Mouse (Mus musculus) adrenal gland, postnatal 14 days (tissue): ENCODE results near the gene Hes7. TPM values are rescaled to one million over a fixed set of nuclear protein-coding genes. Genes with fewer than 3 reads are reported as not detected.
A peak's percentile ranks its signal among the peaks of the same experiment; 100 is the strongest.
"Not testable (repeated sequence)": the region's sequence is repeated elsewhere in the genome, so short reads cannot be mapped to it uniquely, and the experiment has no call there.

Experiments
- DNase-seq: peaks from one replicate; pipeline ENCODE4 v3.0.0; 2021; ENCODE audit warnings: mixed read lengths
- total RNA-seq: library from RNA; stranded (reverse); gene quantifications from 2 replicates; pipeline ENCODE4 v1.2.3, GENCODE M21; 2021

The Hes7 gene
- total RNA-seq, 1 experiment from 2014 or later, result 0.37 TPM

DNA sequence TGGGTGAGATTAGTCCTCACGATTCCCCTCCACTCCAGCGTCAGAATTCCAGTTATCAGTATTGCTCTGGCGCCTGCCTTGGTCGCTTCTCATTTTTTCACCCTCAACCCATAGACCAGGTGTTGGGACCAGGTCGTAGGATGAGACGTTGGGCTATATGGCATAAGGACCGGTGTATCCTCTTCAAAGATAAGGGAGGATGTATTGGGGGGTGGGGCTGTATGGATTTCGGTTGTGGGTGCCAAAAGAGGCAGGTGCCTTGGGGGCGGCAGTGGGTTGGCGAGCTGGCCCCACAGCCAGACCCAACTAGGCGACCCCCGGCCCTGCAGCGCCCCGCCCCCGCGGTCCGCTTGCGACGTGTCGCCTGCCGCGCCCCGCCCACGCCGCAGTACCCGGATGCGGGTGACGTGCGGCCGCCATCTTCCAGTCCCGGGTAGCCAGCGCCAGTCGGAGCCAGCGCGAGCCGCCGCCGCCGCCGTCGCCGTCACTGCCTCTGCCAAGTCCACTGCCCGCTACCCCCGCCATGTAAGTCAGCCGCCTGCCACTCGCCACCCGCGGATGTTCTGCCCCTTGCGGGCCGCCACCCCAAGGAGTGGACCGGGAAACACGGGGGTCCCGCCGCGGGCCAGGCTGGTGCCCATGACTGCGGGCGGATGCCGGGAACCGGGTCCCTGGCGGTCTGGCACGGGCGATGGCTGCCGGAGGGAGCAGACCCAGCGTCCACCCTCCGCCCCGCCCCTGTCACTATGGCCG, 31.9 kb upstream of the Hes7 start, which contains the start of gene Vamp2:
TSS of gene Vamp2 (plus strand) at position 388 of the 753 bp plus-strand sequence.
- DNase-seq, result peak; percentile 95

DNA sequence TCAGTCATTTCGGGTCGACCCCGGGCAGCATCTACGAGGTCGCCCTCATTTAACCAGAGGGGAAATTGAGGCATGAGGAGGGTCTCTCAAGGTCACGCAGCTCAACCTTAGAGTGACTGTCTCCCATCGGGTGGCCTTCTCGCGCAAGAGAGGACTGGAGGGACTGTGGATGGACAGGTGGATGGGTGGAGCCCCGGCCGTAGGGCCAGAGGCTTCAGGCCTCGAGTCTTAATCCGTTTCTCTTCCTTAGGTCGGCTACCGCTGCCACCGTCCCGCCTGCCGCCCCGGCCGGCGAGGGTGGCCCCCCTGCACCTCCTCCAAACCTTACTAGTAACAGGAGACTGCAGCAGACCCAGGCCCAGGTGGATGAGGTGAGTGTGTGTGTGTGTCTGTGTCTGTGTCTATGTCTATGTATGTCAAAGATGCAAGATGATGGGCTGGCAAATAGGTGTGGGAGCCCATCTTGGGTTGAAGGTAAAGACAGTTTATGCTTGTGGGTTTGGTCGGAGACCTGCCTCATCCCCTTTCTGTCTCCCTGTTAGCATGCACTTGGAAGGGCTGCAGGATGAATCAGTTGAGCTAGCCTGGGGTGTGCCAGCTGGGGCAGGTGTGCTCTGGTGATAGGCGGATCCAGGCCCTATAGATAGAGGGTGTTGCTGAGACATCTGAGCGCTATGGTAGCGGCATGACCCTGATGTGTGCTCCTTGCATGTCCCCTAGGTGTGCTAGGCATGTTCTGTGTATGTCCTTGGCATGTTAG, 31.2 kb upstream of the Hes7 start:
- DNase-seq, result peak; percentile 16

DNA sequence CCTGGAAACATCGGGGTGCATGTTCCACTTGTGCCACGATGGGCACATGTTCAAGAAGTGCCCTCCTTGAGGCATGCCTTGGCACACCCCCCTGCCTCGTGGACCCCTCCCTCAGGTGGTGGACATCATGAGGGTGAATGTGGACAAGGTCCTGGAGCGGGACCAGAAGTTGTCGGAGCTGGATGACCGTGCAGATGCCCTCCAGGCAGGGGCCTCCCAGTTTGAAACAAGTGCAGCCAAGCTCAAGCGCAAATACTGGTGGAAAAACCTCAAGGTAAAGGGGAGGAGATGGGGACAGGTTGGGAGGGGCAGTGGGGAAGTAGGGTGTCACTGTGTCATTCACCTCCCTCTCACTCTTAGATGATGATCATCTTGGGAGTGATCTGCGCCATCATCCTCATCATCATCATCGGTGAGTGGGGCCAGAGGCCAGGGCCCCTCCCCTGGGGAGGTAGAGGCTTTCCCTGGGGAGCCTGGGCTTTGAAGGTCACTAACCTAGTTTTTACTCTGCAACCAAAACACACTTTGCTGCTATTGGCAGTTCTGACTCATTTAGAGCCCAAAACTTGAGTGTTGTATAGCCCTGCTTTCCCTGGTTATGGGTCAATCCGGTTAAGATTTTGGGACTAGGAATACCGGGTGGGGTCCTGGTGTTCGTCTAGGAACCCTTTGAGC, 30.5 kb upstream of the Hes7 start:
- peak; percentile 70 for DNase-seq

DNA sequence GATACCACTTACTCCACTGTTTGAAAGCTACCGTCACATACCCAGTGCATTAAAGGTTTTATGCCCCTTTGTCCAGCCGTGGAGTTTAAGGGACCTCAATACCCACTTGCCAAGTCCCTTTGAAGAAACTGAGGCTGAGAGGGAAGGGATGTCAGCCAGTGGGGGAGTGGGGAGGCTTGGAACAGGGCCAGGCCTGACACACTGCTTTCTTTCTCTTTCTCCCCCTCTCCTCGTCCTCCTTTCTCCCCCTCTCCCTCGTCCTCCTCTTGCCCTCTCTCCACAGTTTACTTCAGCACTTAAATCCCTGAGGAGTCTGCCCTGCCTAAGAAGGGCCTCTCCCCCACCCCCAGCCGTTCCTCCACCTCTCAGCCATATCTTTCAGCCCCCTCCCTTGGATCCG, 29.8 kb upstream of the Hes7 start:
- peak; percentile 2 for DNase-seq

DNA sequence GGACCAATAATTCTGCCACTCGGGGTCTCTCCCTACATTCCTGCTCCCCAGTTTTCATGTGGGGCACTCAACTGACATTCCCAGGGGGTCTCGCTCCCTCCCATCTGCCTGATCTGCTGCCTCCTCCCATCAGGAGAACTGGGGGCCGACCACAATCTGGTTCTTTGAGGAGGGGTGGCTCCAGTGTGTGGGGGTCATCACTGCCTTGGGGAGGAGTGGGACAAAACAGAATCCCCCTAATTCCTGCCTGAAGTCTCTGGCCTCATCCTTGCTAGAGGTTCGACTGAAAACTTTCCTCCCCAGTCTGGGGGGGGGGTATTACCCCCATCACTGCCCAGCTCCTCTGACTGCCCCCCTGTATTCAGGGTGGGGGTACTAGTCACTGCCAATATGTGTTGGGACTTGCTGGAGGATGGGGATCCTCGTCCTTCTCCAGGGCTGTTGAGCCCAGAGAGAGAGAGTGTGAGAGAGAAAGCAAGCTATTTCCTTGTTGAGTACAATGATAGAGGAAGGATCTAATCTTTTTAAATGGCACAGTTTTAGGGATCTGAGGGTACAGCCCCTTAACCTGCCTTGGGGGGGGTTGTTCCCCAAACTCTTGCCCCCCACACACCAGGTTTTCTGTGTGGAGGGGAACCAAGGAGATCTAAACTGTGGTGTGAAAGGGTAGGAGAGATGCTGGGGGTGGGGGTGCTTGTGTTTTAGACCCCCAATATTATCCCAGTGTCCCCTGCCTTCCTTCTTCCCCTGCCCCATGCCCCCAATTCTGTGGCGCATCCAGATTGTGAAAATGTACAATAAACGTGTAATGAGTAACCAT, 28.4 kb upstream of the Hes7 start:
- no peak for DNase-seq

DNA sequence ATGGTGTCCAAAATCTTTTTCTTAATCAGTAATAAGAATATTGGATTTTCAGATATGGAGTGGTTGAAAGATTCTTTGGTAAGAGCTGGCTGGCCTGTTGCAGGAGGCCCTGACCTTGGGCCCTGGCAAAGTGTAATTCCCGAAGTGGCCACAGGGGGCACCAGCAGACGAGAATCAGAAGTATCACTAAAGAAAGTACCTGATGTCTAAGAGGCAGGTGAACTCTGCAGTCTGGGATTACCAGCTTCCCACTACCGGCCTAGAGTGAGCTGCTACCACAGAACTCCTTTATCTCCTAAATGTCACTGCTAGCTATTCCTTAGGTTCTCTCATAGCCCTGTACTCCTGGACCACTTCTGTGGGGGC, 27.8 kb upstream of the Hes7 start:
- DNase-seq, result peak; percentile 92

DNA sequence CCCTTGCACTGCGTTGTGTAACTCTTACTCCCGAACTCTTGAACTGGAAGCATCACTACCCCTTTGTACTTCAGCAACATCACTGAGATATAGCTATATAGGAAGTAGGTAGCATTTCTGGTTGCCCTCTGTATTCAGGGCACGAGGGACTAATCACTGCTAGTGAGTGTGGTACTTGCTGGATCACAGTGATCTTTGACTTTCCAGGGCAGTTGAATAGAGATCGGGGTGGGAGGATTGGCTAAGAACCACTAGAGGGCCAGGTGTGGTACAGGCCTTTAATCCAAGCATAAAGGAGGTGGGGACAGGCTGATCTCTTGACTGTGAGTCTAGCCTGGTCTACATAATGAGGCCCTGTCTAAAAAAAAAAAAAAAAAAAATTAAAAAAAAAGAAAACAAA, 27.3 kb upstream of the Hes7 start:
- peak; percentile 27 for DNase-seq

DNA sequence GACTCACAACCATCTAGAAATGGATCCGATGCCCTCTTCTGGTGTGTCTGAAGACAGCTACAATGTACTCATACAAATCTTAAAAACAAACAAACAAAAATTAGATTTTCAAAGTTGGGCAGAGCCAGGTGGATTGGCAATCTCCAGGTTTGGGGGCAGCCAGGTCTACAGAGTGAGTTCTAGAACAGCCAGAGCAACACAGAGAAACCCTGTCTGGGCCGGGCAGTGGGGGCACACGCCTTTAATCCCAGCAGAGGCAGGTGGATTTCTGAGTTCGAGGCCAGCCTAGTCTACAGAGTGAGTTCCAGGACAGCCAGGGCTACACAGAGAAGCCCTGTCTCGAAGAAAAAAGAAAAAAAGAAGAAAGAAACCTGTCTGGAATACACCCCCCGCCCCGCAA, 26.3 kb upstream of the Hes7 start:
- DNase-seq, result not testable (repeated sequence)

DNA sequence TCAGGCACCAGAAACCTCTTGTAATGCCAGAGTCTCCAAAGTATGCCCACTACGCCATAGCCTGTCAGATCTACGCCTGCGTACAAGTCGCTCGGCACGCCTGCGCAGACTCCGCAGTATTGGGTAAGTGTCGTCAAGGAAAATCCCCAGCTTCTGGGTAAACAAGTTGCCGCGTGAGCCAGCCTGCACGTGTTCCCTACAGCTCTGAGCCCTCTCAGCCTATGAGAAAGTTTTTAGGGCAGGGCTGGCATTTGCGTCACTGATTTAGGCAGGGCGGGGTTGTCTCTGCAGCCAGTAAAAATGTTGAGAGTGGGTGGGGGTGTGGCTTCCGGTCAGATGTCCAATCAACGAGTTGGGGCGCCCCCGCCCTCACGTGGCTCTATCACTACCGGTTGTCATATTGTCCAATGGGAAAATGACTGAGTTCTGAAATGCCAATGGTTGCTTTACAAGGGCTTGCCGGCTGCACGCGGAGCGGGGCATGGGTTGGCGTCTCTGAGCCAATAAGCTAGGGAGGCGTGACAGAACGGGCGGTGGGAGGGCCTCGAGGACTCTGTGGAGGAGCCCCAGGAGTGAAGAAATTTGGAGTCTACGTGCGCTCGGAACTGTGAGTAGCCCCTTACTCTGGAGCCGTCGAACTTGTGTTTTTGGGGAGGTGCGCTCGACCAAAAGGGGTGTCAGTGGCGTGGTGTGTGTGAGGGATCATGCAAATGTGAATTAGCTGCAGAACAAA, 25.3 kb upstream of the Hes7 start, which contains the start of gene Per1:
TSS of gene Per1 (plus strand) at position 521 of the 733 bp plus-strand sequence.
- peak; percentile 98 for DNase-seq

DNA sequence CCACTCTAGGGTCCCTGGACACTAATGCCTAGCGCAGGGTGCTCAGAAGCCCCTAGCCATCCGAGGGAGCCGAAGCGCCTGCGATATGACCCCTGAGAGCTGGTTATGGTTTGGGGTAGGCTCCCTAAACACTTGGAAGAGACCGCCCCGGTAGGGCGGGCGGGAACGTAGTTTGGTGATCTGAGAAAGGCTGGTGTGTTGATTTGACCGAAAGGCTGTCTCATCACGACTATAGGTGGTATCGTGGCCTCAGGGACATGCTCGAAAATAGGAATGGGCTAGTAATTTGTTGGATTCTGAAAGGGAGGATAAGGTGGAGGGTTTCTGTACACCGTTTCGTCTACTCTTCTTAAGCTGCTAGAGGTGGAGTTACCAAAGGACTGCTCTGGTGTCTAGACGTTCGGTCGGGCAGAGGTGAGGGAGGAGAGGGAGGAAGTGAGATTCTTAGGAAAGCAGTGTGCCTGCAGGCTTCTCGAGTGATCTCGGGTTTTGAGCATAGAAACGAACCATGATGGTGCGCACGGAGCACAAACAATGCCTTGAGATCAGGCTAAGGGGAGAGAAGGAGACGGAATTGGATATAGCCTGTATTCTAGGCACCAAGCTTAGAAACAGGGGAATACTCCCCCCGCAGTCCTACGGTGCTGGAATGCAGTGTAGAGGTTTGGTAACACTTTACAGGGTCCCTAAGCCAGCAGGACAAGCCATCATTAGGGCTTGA, 24.5 kb upstream of the Hes7 start:
- peak; percentile 66 for DNase-seq

DNA sequence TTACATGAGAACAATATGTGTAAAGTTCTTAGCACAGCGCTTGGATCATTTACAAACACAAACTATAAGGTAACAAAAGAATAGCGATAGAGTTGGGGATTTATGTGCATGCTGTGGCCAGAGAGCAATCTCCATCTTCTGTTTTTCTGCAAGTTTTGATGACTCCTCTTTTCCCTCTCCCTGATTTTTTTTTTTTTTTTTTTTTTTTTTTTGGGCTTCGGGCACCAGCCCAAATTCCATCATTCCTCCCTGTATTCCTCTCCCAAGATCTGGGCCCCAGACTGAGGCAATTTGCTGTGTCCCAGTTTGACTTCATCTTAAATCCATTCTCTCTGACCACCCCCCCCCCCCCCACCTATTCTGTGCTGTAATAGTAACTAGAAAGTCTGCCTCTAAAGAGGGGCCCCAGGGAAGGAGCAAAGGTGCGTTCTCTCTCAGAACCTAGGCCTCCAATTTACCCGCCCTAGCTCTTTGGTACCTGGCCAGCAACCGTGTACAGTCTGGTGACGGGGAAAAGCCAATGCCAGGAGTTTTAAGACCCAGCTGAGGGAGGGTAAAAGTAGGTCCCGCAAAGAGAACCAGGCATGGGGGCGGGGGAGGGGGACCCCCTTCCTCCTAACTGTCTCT, 23.7 kb upstream of the Hes7 start:
- DNase-seq, result peak; percentile 20

DNA sequence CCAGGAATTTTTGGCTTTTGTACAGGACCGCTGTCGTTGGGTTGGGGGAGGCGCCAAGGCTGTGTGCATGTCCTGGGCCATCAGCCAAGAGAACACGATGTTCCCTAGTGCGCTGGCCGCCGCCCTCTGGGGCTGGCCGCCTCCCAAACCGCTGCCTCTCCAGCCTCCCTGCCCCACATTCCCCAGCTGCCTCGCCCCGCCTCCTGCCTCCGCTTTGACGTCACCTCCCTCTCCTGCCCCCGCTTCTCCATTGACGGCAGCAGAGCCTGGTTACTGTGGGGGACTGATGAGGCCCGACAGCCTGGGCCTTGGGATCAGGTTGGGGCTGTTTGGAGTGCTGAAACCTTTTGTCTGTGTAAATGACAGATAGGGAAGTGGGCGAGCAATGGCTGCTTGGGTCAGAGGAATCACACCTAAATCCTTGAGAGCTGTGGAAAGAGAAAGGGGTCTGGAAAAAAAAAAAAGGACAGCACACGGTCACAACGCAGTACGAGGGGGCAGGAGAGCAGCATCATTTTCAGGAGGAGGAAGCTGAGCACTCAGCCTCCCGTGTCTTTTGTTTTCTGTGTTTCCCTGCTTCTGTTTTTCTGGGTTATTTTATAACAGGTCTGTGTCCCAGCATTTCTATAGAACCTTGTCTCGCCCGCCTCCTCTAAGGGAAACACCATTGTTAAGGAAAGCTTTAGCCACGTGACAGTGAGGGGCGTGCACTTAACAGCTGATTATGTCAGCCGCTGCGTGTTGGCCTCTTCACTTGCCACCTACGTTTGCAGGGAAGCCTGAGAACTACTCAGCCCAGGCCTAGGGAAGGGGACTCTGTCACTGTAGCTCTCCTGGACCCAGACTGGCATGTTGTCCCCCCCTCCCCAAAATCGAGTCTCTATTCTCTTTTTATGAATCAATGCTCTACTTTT, 23.0 kb upstream of the Hes7 start:
- DNase-seq, result peak; percentile 100

DNA sequence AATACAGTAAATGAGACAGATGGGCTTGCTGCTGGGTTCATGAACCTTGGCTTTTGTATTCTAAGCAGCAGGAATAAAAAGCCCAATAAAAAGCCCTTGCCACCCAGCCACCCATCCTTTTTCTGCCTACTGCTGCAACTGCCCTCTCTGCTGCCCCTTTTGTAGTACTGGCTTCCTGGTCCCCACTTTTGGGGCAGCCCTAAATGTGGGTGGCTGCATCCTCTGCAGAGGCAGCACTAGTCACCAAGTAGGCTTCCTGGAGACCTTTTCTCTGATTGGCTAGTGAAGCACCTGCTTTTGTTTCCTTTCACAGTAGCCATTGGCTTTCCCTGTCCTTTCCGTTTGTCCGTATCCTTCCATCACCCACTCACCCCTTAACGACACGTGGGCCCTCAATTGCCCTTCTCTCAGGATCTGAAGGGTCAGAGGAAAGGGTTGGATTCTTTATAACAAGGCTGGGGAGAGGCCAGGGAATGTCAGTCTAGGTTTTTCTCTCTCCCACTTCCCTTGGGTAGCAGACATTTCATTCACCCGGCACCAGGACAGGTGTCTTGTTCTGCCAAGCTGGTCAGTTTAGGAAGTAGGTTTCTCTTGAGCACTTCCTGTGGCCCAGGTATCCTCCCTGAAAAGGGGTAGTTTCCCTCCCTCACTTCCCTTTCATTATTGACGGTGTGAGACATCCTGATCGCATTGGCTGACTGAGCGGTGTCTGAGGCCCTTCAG, 22.0 kb upstream of the Hes7 start:
- peak; percentile 30 for DNase-seq

DNA sequence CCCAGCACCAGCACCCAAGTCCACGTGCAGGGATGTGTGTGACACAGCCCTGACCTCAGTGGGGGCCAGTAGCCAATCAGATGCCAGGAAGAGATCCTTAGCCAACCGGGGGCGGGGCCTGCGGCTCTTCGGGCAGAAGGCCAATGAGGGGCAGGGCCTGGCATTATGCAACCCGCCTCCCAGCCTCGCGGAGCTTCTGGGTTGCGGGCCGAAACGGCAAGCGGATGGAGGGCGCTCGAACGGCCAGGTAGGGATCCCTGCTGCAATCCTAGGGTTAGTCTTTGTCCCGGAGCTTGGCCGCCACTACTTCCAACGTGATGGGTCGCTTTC, 21.5 kb upstream of the Hes7 start:
- peak; percentile 99 for DNase-seq

DNA sequence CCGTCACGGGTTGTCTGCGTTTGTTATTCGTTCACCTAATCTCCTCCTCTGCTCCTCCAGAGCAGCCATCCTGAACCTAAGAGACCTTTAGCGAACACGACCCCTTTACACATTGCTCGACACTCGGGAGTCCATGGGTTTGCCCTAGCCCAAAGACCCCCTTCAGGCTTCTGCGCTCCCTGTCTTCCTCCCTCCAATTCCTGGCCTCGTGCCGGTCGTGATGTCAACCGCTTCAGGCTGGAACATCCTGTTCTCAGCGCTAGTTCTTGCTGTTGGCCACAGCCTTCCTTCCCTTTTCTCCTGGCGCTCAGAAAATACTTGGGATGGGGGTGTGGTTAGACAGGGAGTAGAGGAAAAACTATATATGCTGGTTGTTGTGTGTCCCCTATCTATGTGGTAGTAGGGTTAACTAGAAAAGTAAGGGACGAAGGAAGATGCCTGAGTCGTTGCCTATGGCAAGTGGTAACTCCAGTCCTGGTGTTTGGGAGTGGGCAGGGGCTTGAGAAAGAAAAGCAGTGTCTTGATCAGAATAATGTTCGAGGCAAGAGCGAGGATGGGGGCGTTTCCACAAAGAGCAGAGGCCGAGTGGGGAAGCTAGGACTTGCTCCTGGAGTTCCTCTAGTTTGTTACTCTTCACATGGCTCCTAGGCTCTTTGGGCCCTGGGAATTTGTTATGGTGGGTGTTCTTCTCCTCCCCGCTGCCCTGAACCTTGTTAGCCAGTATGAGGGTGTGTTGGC, 20.9 kb upstream of the Hes7 start:
- peak; percentile 88 for DNase-seq

DNA sequence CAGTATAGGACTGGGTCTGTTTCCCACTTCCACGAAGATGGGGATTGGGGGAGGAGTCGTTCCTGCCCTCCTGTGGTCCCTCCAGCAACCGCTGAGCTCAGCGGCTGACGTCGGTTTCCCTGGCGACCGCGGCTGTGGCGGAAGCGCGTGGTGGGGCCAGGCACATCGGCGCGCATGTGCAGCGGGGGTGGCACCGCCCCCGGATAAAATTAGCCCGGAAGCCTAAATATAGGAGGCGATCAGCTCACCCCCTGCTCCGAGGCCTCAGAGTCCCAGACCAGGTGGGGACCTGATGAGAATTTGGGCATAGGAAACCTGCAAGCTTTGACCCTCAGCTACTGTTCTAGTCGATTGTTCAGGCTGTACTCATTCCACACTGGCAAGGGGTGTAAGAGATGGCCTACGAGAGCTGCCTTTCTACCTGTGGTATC, 20.3 kb upstream of the Hes7 start:
- peak; percentile 96 for DNase-seq

DNA sequence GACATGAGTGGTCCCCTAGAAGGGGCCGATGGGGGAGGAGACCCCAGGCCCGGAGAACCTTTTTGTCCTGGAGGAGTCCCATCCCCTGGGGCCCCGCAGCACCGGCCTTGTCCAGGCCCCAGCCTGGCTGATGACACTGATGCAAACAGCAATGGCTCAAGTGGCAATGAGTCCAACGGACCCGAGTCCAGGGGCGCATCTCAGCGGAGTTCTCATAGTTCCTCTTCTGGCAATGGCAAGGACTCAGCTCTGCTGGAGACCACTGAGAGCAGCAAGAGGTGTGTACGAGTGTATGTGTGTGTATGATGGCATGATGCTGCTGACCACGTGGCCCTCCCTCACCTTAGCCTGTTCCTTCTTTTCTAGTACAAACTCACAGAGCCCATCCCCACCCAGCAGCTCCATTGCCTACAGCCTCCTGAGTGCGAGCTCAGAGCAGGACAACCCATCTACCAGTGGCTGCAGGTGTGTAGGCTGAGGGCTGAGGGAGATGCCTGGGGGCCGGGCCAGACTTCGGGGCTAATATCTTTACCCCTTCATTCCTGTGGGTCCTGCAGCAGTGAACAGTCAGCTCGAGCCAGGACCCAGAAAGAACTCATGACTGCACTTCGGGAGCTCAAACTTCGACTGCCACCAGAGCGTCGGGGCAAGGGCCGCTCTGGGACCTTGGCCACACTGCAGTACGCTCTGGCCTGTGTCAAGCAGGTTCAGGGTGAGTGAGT, 19.4 kb upstream of the Hes7 start:
- peak; percentile 29 for DNase-seq
